Mouse (Mus musculus) CH12.LX (cell line): Measurements from ENCODE around the gene 2210408I21Rik. TPM values are rescaled to one million over a fixed set of nuclear protein-coding genes. Genes with fewer than 3 reads are reported as not detected.

ENCODE experiments used
- DNase-seq: peaks from one replicate; pipeline ENCODE4 v3.0.0-alpha.2; 2013; ENCODE audit errors: extremely low read depth
- H3K27ac ChIP-seq: 2 replicates; pipeline ENCODE4 v1.5.1; 2012; ENCODE audit warnings: low read depth, mild to moderate bottlenecking, control low read depth, moderate library complexity; ENCODE audit not compliant: insufficient read depth
- H3K27me3 ChIP-seq: replicated peaks from 2 replicates; pipeline ENCODE3; 2012; ENCODE audit warnings: inconsistent platforms
- H3K36me3 ChIP-seq, 2 experiments: replicated peaks in 1 of 2; 2 replicates each; pipeline versions ENCODE3 to v1.6.1; 2012; ENCODE audit warnings: inconsistent platforms in 1 of 2, low read length in 1 of 2, mild to moderate bottlenecking in 1 of 2, mixed read lengths in 1 of 2, moderate library complexity in 1 of 2; ENCODE audit not compliant: control insufficient read depth in 1 of 2, insufficient read depth in 1 of 2
- H3K4me1 ChIP-seq, 2 experiments: 2 replicates each; pipeline ENCODE4 v1.6.1; 2012; ENCODE audit warnings: inconsistent platforms in 1 of 2, moderate library complexity in 1 of 2; ENCODE audit not compliant: insufficient read depth in 2 of 2, control insufficient read depth in 1 of 2
- H3K4me2 ChIP-seq: 2 replicates; pipeline ENCODE4 v1.6.1; 2012; ENCODE audit warnings: low read depth, mild to moderate bottlenecking, control low read depth; ENCODE audit not compliant: poor library complexity, insufficient read depth, severe bottlenecking
- H3K4me3 ChIP-seq, 3 experiments: fragments of 150-350 bp in 1 of 3; sonication (generic) in 1 of 3; replicated peaks in 1 of 3; 2 replicates each; pipeline versions ENCODE3 to v1.5.1; 2011 to 2012; ENCODE audit warnings: low read depth in 2 of 3, low read length in 2 of 3, mild to moderate bottlenecking in 2 of 3, moderate library complexity in 2 of 3, control low read depth in 1 of 3, improper control_type of control experiment in 1 of 3, inconsistent platforms in 1 of 3, mixed read lengths in 1 of 3; ENCODE audit not compliant: poor library complexity in 1 of 3
- H3K79me2 ChIP-seq: replicated peaks from 2 replicates; pipeline ENCODE4 v1.6.1; 2012; ENCODE audit warnings: mild to moderate bottlenecking, moderate library complexity; ENCODE audit not compliant: control insufficient read depth, poor library complexity, insufficient read depth, severe bottlenecking; ENCODE audit errors: extremely low read depth
- H3K9ac ChIP-seq: 2 replicates; pipeline ENCODE4 v1.6.1; 2012; ENCODE audit warnings: low read depth, mild to moderate bottlenecking, control low read depth, moderate library complexity; ENCODE audit not compliant: insufficient read depth
- H3K9me3 ChIP-seq: replicated peaks from 2 replicates; pipeline ENCODE3; 2012; ENCODE audit warnings: low read length, inconsistent platforms, mixed read lengths
- BHLHE40 ChIP-seq: IDR thresholded peaks from 2 replicates; pipeline ENCODE4 v1.6.1; 2011; ENCODE audit warnings: mild to moderate bottlenecking, low read depth, low read length, improper control_type of control experiment
- CHD2 ChIP-seq: IDR thresholded peaks from 2 replicates; pipeline ENCODE4 v1.6.1; 2011; ENCODE audit warnings: low read length, improper control_type of control experiment
- CTCF ChIP-seq, 2 experiments: IDR thresholded peaks in 1 of 2; conservative IDR thresholded peaks in 1 of 2; 2 replicates each; pipeline ENCODE4 v1.5.1; 2011 to 2012; ENCODE audit warnings: low read depth in 2 of 2, low read length in 2 of 2, improper control_type of control experiment in 1 of 2, inconsistent platforms in 1 of 2, mild to moderate bottlenecking in 1 of 2, moderate library complexity in 1 of 2
- E2F4 ChIP-seq: IDR thresholded peaks from 2 replicates; pipeline ENCODE4 v1.6.1; 2011; ENCODE audit warnings: low read depth, low read length, improper control_type of control experiment; ENCODE audit not compliant: insufficient replicate concordance
- ELF1 ChIP-seq: IDR thresholded peaks from 2 replicates; pipeline ENCODE4 v1.6.1; 2014; ENCODE audit warnings: low read depth, mild to moderate bottlenecking, inconsistent platforms, low read length, improper control_type of control experiment
- MAFK ChIP-seq: IDR thresholded peaks from 2 replicates; pipeline ENCODE4 v1.6.1; 2011; ENCODE audit warnings: low read length, improper control_type of control experiment; ENCODE audit not compliant: insufficient replicate concordance
- MAX ChIP-seq: IDR thresholded peaks from 2 replicates; pipeline ENCODE4 v1.6.1; 2011; ENCODE audit warnings: low read length, improper control_type of control experiment
- MAZ ChIP-seq: IDR thresholded peaks from 2 replicates; pipeline ENCODE4 v1.6.1; 2012; ENCODE audit warnings: low read depth, mild to moderate bottlenecking, inconsistent platforms, low read length, improper control_type of control experiment, moderate library complexity
- MEF2A ChIP-seq: IDR thresholded peaks from 2 replicates; pipeline ENCODE4 v1.6.1; 2014; ENCODE audit warnings: low read depth, mild to moderate bottlenecking, inconsistent platforms, low read length, improper control_type of control experiment, borderline replicate concordance
- MYC ChIP-seq: IDR thresholded peaks from 2 replicates; pipeline ENCODE4 v1.6.1; 2011; ENCODE audit warnings: low read depth, mild to moderate bottlenecking, improper control_type of control experiment, low read length
- NELFE ChIP-seq: IDR thresholded peaks from 2 replicates; pipeline ENCODE4 v1.6.1; 2011; ENCODE audit warnings: low read depth, low read length, improper control_type of control experiment
- NRF1 ChIP-seq: IDR thresholded peaks from 2 replicates; pipeline ENCODE4 v1.6.1; 2014; ENCODE audit warnings: low read depth, mild to moderate bottlenecking, inconsistent platforms, low read length, improper control_type of control experiment, moderate library complexity
- PAX5 ChIP-seq: IDR thresholded peaks from 2 replicates; pipeline ENCODE4 v1.6.1; 2012; ENCODE audit warnings: low read length, inconsistent platforms, mixed read lengths
- POLR2A ChIP-seq: IDR thresholded peaks from 2 replicates; pipeline ENCODE4 v1.6.1; 2011; ENCODE audit warnings: low read depth, mild to moderate bottlenecking, improper control_type of control experiment, low read length
- POLR2AphosphoS2 ChIP-seq: IDR thresholded peaks from 2 replicates; pipeline ENCODE4 v1.6.1; 2011; ENCODE audit warnings: low read depth, low read length, improper control_type of control experiment
- RAD21 ChIP-seq: IDR thresholded peaks from 2 replicates; pipeline ENCODE4 v1.6.1; 2011; ENCODE audit warnings: low read depth, mild to moderate bottlenecking, low read length, improper control_type of control experiment, moderate library complexity
- RCOR1 ChIP-seq: conservative IDR thresholded peaks from 2 replicates; pipeline ENCODE4 v1.6.1; 2012; ENCODE audit warnings: low read depth, mild to moderate bottlenecking, inconsistent platforms, low read length, improper control_type of control experiment
- SIN3A ChIP-seq: IDR thresholded peaks from 2 replicates; pipeline ENCODE4 v1.6.1; 2012; ENCODE audit warnings: low read length, improper control_type of control experiment, inconsistent platforms
- TBP ChIP-seq: conservative IDR thresholded peaks from 2 replicates; pipeline ENCODE4 v1.6.1; 2011; ENCODE audit warnings: low read depth, low read length, improper control_type of control experiment
- TCF12 ChIP-seq: IDR thresholded peaks from 2 replicates; pipeline ENCODE4 v1.6.1; 2014; ENCODE audit warnings: low read depth, mild to moderate bottlenecking, inconsistent platforms, low read length, improper control_type of control experiment
- UBTF ChIP-seq: IDR thresholded peaks from 2 replicates; pipeline ENCODE4 v1.6.1; 2012; ENCODE audit warnings: low read depth, mild to moderate bottlenecking, inconsistent platforms, low read length, improper control_type of control experiment, moderate library complexity
- USF2 ChIP-seq: conservative IDR thresholded peaks from 2 replicates; pipeline ENCODE4 v1.6.1; 2011; ENCODE audit warnings: low read depth, low read length, improper control_type of control experiment
- ZC3H11A ChIP-seq: IDR thresholded peaks from 2 replicates; pipeline ENCODE4 v1.6.1; 2012; ENCODE audit warnings: low read depth, mild to moderate bottlenecking, inconsistent platforms, low read length, improper control_type of control experiment
- ZMIZ1 ChIP-seq: IDR thresholded peaks from 2 replicates; pipeline ENCODE4 v1.6.1; 2012; ENCODE audit warnings: low read depth, mild to moderate bottlenecking, inconsistent platforms, low read length, improper control_type of control experiment
- dilution Hi-C: fragments of 300-500 bp; cut with MboI; formaldehyde crosslinking; loops from 2 replicates; pipeline ENCODE4 v1.14.3; 2020; ENCODE audit warnings: low sequenced_read_pairs; ENCODE audit not compliant: extremely low pct_unique_long_range_greater_than_20kb, extremely low pct_ligation_motif_present
- in situ Hi-C: fragments of 300-500 bp; cut with MboI; formaldehyde crosslinking; loops from 3 replicates; pipeline ENCODE4 v1.14.3; 2019; ENCODE audit warnings: low sequenced_read_pairs, low pct_ligation_motif_present, low pct_unique_long_range_greater_than_20kb, mixed read lengths
- polyA plus RNA-seq: library from polyadenylated mRNA; unstranded; fragments of >175 nt; gene quantifications from 2 replicates; pipeline ENCODE4 v1.2.1, GENCODE M21; 2012; ENCODE audit warnings: low read depth; ENCODE audit not compliant: insufficient read length
- total RNA-seq, 2 experiments: library from RNA; depleted of rRNA; stranded (reverse); fragments of 300-350 nt in 1 of 2; fragments of >200 nt in 1 of 2; gene quantifications; 2 replicates each; pipeline ENCODE4 v1.2.3; 2012 to 2014

The 2210408I21Rik gene
- total and polyA plus RNA-seq, 3 experiments: 5.6 to 14.7 (median 7.7) TPM

DNA sequence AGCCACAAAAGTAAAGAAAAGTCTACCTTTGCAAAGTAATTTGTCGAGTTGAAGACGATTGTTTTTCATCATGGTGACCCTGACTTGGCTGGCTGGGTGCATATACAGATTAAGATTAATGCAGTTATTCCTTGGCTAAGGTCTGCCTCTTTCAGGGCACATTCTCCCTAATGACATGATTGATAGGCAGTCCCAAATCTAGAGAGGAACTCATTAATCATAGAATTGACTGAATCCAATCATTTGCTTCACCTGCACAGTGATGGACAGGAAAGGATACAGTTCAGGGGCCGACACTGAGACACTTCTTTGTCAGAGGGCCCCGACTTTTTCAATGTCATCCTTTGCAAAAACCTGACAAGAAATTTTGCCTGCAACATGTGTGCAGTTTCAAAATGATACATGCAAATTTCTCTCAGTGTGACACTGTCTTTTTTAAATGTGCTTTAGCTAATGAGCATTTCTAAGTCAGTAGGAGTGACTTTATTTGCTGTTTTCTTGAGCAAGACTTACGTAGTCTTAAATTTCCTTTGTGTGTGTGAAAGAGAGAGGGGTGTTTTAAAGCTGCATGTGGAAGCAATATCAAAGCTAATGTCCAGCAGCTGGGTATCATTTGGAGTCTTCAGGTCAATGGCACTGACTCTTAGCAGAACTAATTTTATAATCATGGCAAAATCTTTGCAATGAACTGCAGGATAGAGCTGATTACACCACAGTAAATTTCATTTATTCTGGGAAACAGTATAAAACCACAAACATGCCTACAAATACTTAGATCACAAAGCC, 191.0 kb downstream of the 2210408I21Rik start:
- H3K27ac ChIP-seq: no peak overlapping the region
- no peaks in the 10 kb centered on the region for H3K9me3 ChIP-seq
- H3K27me3 ChIP-seq: no peaks in the 10 kb centered on the region
- TF ChIP-seq MEF2A: no peak
- no peak for TF ChIP-seq POLR2AphosphoS2
- no peak for TF ChIP-seq ZC3H11A
- TF ChIP-seq ZMIZ1: no peak
- TF ChIP-seq MAZ: no peak
- no peak for TF ChIP-seq RCOR1
- TF ChIP-seq MAX: no peak
- no peak for TF ChIP-seq MYC
- TF ChIP-seq CTCF (conservative IDR thresholded peaks at IDR 0.05 in 1 of 2, IDR thresholded peaks at IDR 0.05 in 1 of 2; ENCODE audit: low read depth in 2 of 2, low read length in 2 of 2): no peak
- TF ChIP-seq POLR2A: no peak
- TF ChIP-seq SIN3A: no peak
- no peak for TF ChIP-seq TCF12
- TF ChIP-seq PAX5: no peak
- no peak for TF ChIP-seq USF2
- no peak for TF ChIP-seq E2F4
- no peak overlapping the region for H3K4me2 ChIP-seq
- dilution Hi-C loops: no loop called here
- in situ Hi-C loops: no loop called here
- no peak overlapping the region for H3K9ac ChIP-seq
- no peak overlapping the region for H3K4me3 ChIP-seq
- DNase-seq: no peak
- no peaks in the 10 kb centered on the region for H3K79me2 ChIP-seq
- no peaks in the 10 kb centered on the region for H3K36me3 ChIP-seq
- peaks cover 0 to 7% of the 10 kb centered on the region in 2 experiments; a peak in 1 of 4 replicates for H3K4me1 ChIP-seq

GRCm38 (mm10) chr13:77342097-77342496, 206.8 kb downstream of the 2210408I21Rik start:
- in situ Hi-C loops (no loop called here), dilution Hi-C loops (no loop called here)
- H3K4me2 ChIP-seq: no peak overlapping the region; the same call in 1 of the 2 replicates
- H3K4me3 ChIP-seq: no peak overlapping the region
- H3K9ac ChIP-seq: no peak overlapping the region
- TF ChIP-seq TBP: no peak
- TF ChIP-seq TCF12: no peak
- no peak for TF ChIP-seq MAFK
- TF ChIP-seq BHLHE40: no peak
- no peak for TF ChIP-seq ELF1
- no peak for TF ChIP-seq POLR2A
- no peak for TF ChIP-seq NELFE
- TF ChIP-seq ZC3H11A: no peak
- no peak for TF ChIP-seq RAD21
- TF ChIP-seq NRF1: no peak
- TF ChIP-seq CHD2: no peak
- no peak for TF ChIP-seq UBTF
- no peak for TF ChIP-seq RCOR1
- no peak for TF ChIP-seq POLR2AphosphoS2
- no peak for TF ChIP-seq MEF2A
- TF ChIP-seq SIN3A: no peak
- no peaks in the 10 kb centered on the region for H3K4me1 ChIP-seq
- no peak overlapping the region for H3K27ac ChIP-seq
- H3K79me2 ChIP-seq: no peaks in the 10 kb centered on the region
- DNase-seq: peak; percentile 3
- H3K27me3 ChIP-seq: no peaks in the 10 kb centered on the region
- no peaks in the 10 kb centered on the region for H3K36me3 ChIP-seq
- H3K9me3 ChIP-seq: no peaks in the 10 kb centered on the region
